Mouse (Mus musculus) right cerebral cortex, postnatal 14 days (tissue): ENCODE results near the gene Suox.
"Not testable (repeated sequence)": the region's sequence is repeated elsewhere in the genome, so short reads cannot be mapped to it uniquely, and the experiment has no call there.

ENCODE experiments used
- DNase-seq: peaks from one replicate; pipeline ENCODE4 v3.0.0; 2022

Gene Suox

GRCm38 (mm10) chr10:128626311-128627310 is 47.3 kb downstream of the Suox start, which contains the start of gene Rps26:
Gene Rps26 (minus strand): TSS chr10:128626747.
- DNase-seq, result peak; percentile 83

DNA sequence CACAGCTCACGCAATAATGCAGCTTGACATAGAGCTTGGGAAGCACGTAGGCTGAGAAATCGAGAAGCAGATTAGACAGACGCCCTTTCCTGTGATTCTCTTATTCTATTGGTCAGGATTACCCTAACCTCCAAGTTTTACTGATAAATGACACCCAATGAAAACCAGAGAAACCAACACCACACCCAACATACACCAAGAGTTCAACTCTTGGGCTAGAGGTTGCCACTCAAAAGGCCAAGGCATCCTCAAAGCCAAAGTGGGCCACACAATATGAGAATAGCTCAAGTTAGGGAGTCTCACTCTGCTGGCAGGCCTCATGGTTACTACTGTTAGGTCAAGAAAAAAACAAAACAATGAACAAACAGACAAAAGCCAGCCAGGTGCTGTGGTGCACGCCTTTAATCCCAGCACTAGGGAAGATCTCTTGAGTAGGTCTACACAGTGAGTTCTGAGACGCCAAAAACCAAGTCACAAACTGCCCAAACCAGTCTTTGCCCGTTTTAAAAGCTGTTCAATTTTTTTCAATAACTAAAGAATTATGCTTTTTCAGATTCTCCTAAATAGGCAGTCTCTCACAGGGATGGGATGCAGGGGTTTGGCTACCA is 48.5 kb downstream of the Suox start:
- no peak for DNase-seq

DNA sequence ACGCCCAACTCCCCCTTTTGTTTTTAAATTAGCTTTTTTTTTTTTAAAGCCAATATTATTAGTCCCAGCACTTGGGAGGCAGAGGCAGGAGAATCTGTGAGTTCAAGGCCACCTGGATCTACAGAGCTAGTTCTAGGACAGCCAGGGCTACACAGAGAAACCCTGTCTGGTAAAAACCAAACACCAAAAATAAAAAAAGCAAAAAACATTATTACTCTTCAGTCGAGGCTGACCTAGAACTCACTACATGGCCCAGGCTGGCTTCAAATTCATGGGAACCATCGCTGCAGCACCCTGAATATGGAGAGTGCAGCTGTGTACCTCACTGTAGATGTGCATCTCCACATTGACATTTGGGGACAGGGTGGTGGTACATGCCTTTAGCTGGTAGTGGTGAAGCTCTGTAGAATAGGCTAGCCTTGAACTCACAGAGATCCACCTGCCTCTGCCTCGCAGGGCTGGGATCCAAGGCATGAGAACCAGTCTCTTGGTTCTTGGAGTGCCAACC is 50.7 kb downstream of the Suox start:
- not testable (repeated sequence) for DNase-seq

GRCm38 (mm10) chr10:128622702-128623101 is 51.2 kb downstream of the Suox start:
- DNase-seq, result no peak

GRCm38 (mm10) chr10:128621986-128622520 is 51.8 kb downstream of the Suox start:
- DNase-seq, result no peak

DNA sequence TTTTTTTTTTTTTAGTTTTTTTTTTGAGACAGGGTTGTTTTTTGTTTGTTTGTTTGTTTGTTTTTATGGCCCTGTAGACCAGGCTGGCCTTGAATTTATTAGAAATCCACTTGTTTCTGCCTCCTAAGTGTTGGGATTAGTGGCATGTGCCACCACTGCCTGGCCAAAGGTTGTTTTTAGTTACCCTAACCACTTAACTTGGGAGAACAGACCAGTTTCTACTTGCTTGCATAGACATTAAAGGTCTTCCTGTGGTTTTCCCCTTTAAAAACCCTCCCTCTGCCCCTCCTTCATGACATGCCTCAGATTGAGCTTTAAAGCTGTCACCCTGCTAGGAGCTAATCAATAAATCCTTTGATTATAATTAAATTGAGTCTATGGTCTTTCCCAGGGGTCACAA is 53.6 kb downstream of the Suox start:
- no peak for DNase-seq
